Mouse (Mus musculus): ENCODE data around the gene Tbc1d22b. TPM values are rescaled to one million over a fixed set of nuclear protein-coding genes. Genes with fewer than 3 reads are reported as not detected.

Gene Tbc1d22b
- polyA plus RNA-seq, 1 experiment from 2014 or later: 13.7 TPM

- no peaks in the 10 kb centered on the region for H3K79me2 ChIP-seq (ENCODE audit: inconsistent target)
- H3K36me3 ChIP-seq (ENCODE audit: inconsistent target): peaks cover 77% of the 10 kb centered on the region
- H3K4me3 ChIP-seq (ENCODE audit: inconsistent target): no peak overlapping the region
- WGBS (ENCODE audit: missing documents): 66% methylated on average over 5 of the region's 5 CpGs
- H3K27ac ChIP-seq: no peak overlapping the region
Observed at GRCm38 (mm10) chr17:29629620-29630019, 80.0 kb downstream of the Tbc1d22b start.

- 86% methylated on average over 9 of the region's 11 CpGs for WGBS (ENCODE audit: missing documents)
- H3K36me3 ChIP-seq (ENCODE audit: inconsistent target): peaks cover 81% of the 10 kb centered on the region
- H3K27ac ChIP-seq: no peak overlapping the region
Observed at GRCm38 (mm10) chr17:29632312-29632711, 82.7 kb downstream of the Tbc1d22b start.

GRCm38 (mm10) chr17:29635492-29635891 lies 85.9 kb downstream of the Tbc1d22b start:
- Histone ChIP-seq H3K36me3 (ENCODE audit: inconsistent target) (peaks cover 63% of the 10 kb centered on the region), H3K4me3 (ENCODE audit: inconsistent target) (no peak overlapping the region), H3K27ac (no peak overlapping the region), H3K79me2 (ENCODE audit: inconsistent target) (no peaks in the 10 kb centered on the region)
- 82% methylated on average over 8 of the region's 8 CpGs for WGBS (ENCODE audit: missing documents)

More at GRCm38 (mm10) chr17:29632312-29632711, 82.7 kb downstream of the Tbc1d22b start:
- Histone ChIP-seq H3K79me2 (ENCODE audit: inconsistent target) (no peaks in the 10 kb centered on the region), H3K4me3 (ENCODE audit: inconsistent target) (no peak overlapping the region)

GRCm38 (mm10) chr17:29636118-29636517 lies 86.5 kb downstream of the Tbc1d22b start:
- H3K4me3 ChIP-seq (ENCODE audit: inconsistent target): no peak overlapping the region
- H3K36me3 ChIP-seq (ENCODE audit: inconsistent target): peaks cover 64% of the 10 kb centered on the region
- no peak overlapping the region for H3K27ac ChIP-seq
- 83% methylated on average over 5 of the region's 5 CpGs for WGBS (ENCODE audit: missing documents)
- no peaks in the 10 kb centered on the region for H3K79me2 ChIP-seq (ENCODE audit: inconsistent target)

GRCm38 (mm10) chr17:29637377-29637776 lies 87.8 kb downstream of the Tbc1d22b start:
- Histone ChIP-seq H3K27ac (no peak overlapping the region), H3K4me3 (ENCODE audit: inconsistent target) (no peak overlapping the region), H3K36me3 (ENCODE audit: inconsistent target) (peaks cover 56% of the 10 kb centered on the region), H3K79me2 (ENCODE audit: inconsistent target) (no peaks in the 10 kb centered on the region)
- WGBS (ENCODE audit: missing documents): 97% methylated on average over 4 of the region's 4 CpGs

- Histone ChIP-seq H3K79me2 (ENCODE audit: inconsistent target) (no peaks in the 10 kb centered on the region), H3K36me3 (ENCODE audit: inconsistent target) (peaks cover 52% of the 10 kb centered on the region), H3K4me3 (ENCODE audit: inconsistent target) (no peak overlapping the region), H3K27ac (no peak overlapping the region)
- 82% methylated on average over 8 of the region's 8 CpGs for WGBS (ENCODE audit: missing documents)
Observed at GRCm38 (mm10) chr17:29637895-29638294, 88.3 kb downstream of the Tbc1d22b start.

- H3K4me3 ChIP-seq (ENCODE audit: inconsistent target): no peak overlapping the region
- H3K79me2 ChIP-seq (ENCODE audit: inconsistent target): no peaks in the 10 kb centered on the region
- no peak overlapping the region for H3K27ac ChIP-seq
- WGBS (ENCODE audit: missing documents): 94% methylated on average over 11 of the region's 11 CpGs
- peaks cover 30% of the 10 kb centered on the region for H3K36me3 ChIP-seq (ENCODE audit: inconsistent target)
Observed at GRCm38 (mm10) chr17:29640971-29641370, 91.4 kb downstream of the Tbc1d22b start.

GRCm38 (mm10) chr17:29642219-29642618 lies 92.6 kb downstream of the Tbc1d22b start:
- peaks cover 20% of the 10 kb centered on the region for H3K36me3 ChIP-seq (ENCODE audit: inconsistent target)
- 100% methylated on average over 3 of the region's 3 CpGs for WGBS (ENCODE audit: missing documents)
- H3K27ac ChIP-seq: no peak overlapping the region
- H3K79me2 ChIP-seq (ENCODE audit: inconsistent target): no peaks in the 10 kb centered on the region
- no peak overlapping the region for H3K4me3 ChIP-seq (ENCODE audit: inconsistent target)

Other genes with a start within 250 kb of the Tbc1d22b start
- 0.22 TPM in 1 of 3 replicates, not detected in the others for gene Pi16, start 232.1 kb upstream of the Tbc1d22b start, polyA plus RNA-seq (2018)
- gene Mtch1, start 201.9 kb upstream of the Tbc1d22b start, polyA plus RNA-seq (2018): 107 to 155 TPM (median 130 TPM) in 3 replicates
- gene Fgd2, start 188.9 kb upstream of the Tbc1d22b start, polyA plus RNA-seq (2018): 29.2 to 94.0 TPM (median 43.1 TPM) in 3 replicates
- gene Pim1, start 59.0 kb upstream of the Tbc1d22b start, polyA plus RNA-seq (2018): 30.0 to 53.7 TPM (median 48.6 TPM) in 3 replicates
- gene Gm17657, start 147 bp upstream of the Tbc1d22b start, polyA plus RNA-seq (2018): not detected in 3 replicates
- gene Tmem217, start 2.6 kb downstream of the Tbc1d22b start, polyA plus RNA-seq (2018): 0.67 TPM in 1 of 3 replicates, not detected in the others
- 15.4 to 16.8 TPM (median 16.5 TPM) in 3 replicates for gene Rnf8, start 65.0 kb downstream of the Tbc1d22b start, polyA plus RNA-seq (2018)
- gene Gm28043, start 65.1 kb downstream of the Tbc1d22b start, polyA plus RNA-seq (2018): 0.70 to 2.4 TPM (median 1.0 TPM) in 3 replicates
- gene Cmtr1, start 110.8 kb downstream of the Tbc1d22b start, polyA plus RNA-seq (2018): 37.1 to 60.9 TPM (median 43.9 TPM) in 3 replicates
- 4.0 to 5.7 TPM (median 4.5 TPM) in 3 replicates for gene Ccdc167, start 167.3 kb downstream of the Tbc1d22b start, polyA plus RNA-seq (2018)

Measured in macrophage (primary cell).